Mouse (Mus musculus): Measurements from ENCODE around the gene Pglyrp2.

Pglyrp2 gene

DNA sequence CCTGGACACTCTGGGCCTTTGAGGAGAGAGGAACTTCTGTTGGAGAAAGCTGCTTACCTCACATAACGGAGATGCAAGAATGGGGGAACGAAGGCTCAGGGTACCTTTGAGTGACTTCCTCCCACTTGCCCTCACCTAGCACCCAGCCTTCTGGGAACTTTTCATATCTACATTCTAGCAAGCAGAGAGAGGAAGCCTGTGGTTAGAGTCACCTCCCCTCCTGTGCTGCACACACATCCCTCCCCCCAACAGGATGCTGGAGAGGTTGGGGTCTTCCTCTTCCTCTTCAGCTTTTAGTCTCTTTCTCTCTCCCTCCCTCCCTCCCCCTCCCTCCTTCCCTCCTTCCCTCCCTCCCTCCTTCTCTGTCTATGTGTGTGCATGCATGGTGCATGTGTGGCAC lies at the start of gene Pglyrp2:
Pglyrp2 (minus strand) TSS at position 134 of the 400 bp plus-strand sequence.
- no peak for DNase-seq (ENCODE audit: low spot score in 2 of 2)

DNA sequence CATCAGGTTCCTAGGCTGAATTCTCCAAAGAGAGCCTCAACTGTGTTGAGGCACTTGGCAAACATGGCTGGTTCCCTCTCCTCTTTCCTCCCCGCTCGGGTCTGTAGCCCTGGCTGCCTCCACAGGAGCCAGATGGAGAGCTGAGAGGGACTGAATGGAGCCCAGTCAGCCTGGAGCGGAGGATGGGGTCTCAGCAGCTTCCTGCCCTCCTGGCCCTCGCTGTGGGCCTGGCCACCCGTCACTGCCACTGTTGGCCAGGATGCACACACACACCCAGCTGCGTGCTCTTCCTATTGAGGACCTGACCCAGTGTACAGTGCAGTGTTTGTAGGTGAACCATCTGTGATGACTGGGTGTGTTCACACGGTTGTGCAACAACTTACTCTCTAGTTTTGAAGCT lies 48.2 kb upstream of the Pglyrp2 start:
- no peak for DNase-seq (ENCODE audit: low spot score in 2 of 2)

DNA sequence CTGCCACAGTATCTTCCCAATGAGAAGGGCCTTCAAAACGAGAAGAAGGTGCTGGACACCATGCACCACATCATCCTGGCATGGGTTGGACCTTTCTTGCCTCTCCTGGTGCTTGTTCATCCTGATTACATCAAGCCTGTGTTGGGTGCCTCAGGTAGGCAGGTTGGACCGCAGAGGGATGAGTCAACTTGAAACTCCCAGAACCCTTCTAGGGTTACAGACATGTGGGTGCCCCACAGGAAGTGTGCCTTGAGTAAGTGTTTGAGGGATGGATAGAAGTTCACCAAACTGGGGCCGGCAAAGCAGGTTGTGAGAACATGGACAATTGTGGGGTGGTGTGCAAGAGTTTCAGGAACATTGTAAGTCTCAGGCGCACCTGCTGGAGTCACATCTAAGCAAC lies 46.8 kb upstream of the Pglyrp2 start:
- no peak for DNase-seq (ENCODE audit: low spot score in 2 of 2)

DNA sequence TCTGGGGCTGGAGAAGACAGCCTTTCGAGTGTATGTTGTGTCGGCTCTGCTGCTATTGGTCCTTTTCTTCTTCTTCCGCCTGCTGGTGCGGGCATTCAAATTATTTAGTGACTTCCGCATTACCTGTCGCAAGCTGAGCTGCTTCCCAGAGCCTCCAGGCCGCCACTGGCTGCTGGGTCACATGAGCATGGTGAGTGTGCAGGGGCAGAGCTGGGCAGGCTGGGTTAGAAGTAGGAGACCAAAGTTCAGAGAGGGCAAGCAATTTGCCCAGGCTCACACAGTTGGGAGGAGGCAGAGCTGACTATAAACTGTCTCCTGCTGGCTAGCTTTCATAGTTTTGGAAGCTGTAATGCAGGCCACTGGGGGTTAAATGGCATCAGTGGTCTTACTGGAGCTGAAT lies 44.5 kb upstream of the Pglyrp2 start:
- no peak for DNase-seq (ENCODE audit: low spot score in 2 of 2)

DNA sequence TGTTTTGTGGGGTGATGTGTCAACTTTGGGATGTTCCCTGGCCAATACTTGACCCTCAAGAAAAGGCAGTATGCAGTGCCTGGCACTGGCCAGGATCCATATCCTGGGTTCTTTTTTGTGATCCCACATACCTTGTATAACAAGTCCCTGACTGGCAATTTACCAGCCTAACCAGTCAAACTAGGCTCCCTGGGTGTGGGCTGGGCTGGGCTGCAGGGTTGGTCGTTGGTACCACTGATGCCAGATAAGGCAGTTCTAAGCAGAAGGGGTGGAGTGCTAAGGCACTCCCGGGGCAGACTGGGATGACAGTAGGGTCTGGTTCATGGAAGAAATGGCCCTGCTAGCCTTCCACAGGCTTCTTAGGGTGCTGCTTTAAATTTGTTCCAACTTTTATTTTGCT lies 31.0 kb upstream of the Pglyrp2 start:
- no peak for DNase-seq (ENCODE audit: low spot score in 2 of 2)

DNA sequence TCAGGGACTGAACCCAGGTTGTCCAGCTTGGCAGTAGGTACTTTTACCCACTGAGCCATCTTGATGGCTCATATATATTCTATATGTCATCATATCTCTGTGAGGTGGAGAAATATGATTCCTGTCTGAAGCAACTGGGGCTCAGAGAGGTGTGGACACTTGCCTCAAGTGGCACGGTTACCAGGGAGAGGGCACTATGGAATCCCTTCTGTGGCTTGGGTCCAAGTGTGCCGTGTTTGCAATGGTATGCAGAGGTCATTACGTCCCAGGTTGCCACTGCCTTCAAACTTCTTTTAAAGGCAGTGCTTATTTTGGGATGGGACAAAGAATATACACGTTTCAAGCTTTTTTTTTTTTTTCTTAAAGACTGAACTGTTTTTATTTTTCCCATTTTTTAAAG lies 30.2 kb upstream of the Pglyrp2 start:
- DNase-seq (ENCODE audit: low spot score in 2 of 2) = no peak

DNA sequence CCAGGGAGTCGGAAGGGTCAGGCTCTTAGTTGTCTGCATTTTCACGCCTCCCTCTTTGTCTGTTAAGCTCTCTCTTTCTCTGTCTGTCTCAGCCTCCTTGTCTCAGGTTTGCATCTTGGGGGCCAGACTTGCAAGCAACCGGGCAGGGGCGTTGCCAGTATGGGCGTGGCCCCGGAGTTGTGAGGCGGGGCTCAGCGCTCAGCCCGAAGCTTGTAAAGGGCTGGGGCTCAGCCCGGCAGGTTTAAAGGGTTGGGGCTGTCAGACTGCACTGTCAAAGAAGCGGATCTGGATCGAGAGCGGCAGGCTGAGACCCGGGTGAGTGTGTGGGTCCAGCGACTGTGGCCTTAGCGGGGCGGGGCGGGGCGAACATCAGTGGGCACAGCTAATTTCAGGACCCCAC lies 28.5 kb upstream of the Pglyrp2 start, which contains the start of gene Cyp4f39:
Cyp4f39 (plus strand) TSS at position 242 of the 400 bp plus-strand sequence.
- no peak for DNase-seq (ENCODE audit: low spot score in 2 of 2)

DNA sequence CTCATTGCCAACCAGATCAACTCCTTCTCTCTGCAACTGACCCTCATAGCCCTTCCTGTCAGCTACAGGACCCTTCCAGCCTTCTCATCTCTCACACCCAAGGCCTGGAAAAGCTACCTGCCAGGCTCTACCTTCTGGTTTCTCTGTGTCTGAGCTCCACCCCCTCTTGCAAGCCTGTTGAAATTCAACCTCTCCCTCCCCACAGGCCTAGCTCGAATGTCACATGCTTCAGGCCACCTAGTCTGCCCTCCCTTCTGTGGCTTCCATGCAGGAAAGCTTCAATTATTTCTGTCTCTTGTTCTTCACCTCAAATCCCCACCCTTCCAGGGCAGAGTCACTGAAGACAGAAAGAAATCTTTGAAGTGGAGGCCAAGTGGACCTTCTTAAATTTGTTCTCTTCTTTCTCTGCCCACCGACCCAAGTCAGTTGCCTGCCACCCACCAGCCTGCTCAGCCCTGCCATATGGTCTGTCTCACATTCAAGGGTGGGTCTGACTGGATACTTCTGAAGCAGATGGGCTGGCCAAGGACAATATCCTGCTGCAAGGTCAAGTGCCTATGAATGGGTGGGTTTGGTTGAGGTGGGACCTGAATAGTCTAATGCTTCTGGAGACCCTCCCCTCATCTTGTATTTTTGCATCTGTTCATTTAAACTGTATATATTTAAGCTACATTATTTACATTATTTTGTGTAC lies 27.0 kb upstream of the Pglyrp2 start:
- no peak for DNase-seq (ENCODE audit: low spot score in 2 of 2)

DNA sequence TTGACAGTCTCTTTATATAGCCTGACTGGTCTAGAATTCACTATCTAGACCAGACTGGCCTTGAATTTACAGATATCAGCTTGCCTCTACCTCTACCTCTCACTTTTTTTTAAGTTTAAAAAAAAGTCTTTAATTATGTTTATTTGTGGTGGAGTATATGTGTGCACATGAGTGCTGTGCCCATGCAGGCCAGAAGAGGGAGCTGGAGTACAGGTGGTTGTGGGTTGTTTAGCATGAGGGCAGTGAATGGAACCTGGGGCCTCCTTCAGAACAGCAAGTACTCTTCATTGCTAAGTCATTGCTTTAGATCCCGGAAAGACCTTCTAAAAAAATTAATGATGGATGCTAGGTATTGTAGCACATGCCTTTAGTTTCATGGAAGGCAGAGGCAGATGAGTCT lies 25.1 kb upstream of the Pglyrp2 start:
- no peak for DNase-seq (ENCODE audit: low spot score in 2 of 2)

DNA sequence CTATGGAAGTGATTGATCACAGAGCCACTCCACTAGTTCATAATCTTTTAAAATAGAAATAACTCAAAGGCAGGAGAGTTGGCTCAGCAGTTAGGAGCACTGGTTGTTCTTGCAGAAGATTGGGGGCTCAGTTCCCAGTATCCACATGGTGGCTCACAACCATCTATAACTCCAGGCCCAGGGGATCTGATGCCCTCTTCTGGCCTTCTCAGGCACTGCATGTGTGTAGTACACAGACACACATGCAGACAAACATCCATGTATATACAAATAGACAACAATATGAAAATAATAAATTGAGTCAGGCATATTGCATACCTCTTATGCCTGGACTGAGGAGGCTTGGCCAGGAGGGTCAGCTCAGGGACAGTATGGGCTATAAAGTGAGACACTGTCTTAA lies 23.2 kb upstream of the Pglyrp2 start:
- DNase-seq (ENCODE audit: low spot score in 2 of 2) = no peak

DNA sequence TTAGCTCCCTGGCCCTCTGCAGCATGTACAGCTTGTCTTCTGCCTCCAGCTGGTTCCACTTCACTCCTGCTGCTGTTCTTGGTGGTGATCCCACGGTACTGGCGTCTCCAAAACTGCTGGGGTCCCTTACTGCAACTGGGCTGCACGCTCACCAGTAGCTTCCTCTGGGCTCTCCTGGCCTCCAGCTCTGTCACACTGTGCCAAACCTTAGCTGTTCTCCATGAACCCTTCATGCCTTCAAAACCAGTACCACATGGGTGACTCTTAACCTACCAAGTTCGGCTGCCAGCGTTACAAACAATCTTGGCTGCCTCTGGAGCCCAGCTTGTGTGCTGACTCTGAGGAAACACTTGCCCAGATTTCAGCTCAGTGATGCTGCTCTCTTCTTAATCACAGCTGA lies 21.0 kb upstream of the Pglyrp2 start:
- DNase-seq (ENCODE audit: low spot score in 2 of 2) = no peak

DNA sequence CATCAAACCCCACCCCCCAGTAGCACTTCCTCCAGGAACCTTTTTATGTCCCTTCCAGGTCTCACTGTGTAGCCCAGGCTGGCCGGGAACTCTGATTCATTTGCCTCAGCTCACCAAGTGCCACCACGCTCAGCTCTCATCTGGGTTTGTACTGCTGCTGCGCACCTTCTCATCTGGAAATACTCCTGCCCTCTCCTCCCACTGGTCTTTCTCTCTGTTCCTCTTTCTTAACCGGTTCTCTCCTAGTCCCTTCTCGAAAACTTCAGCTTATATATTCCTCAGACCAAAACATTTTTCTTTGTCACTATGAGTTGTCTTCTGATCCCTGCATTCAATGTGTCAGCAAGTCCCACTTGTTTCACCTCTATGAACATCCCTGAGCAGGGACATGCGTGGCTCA lies 19.3 kb upstream of the Pglyrp2 start:
- DNase-seq (ENCODE audit: low spot score in 2 of 2) = no peak

DNA sequence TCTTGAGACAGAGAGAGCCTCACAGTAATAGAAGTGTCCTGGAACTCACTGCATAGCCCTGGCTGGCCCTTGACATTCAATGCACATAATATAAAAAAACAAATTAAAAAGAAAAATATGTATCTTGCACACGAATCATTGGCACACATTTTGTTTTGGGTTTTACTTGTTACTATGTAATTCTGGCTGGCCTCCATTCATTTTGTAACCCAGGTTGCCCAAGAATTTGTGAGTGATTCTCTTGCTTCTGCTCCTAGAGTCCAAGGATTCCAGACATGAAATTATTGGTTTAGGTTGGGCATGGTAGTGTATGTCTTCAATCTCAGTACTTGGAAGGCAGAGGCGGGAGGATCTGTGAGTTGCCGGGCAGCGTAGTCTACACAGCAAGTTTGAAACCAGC lies 13.1 kb upstream of the Pglyrp2 start:
- no peak for DNase-seq (ENCODE audit: low spot score in 2 of 2)

DNA sequence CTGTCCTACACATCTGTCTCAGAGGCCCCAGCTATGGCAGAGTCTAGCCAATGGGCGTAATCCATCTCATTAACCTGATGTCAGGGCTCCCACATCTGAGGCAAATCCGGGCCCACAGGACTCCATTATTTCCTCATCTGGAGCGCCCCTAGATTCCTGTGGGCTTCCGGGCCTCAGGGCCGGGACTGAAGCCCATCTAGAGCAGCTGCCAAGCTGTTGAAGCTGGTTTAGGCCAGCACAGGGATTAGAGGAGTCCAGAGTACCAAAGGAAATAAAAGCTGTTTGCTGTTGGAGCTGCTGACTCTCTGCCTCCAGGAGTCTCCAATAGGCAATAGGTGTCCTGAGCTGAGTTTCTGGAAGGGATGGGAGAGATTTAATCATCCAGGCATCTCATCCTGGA lies 11.2 kb upstream of the Pglyrp2 start:
- no peak for DNase-seq (ENCODE audit: low spot score in 2 of 2)

DNA sequence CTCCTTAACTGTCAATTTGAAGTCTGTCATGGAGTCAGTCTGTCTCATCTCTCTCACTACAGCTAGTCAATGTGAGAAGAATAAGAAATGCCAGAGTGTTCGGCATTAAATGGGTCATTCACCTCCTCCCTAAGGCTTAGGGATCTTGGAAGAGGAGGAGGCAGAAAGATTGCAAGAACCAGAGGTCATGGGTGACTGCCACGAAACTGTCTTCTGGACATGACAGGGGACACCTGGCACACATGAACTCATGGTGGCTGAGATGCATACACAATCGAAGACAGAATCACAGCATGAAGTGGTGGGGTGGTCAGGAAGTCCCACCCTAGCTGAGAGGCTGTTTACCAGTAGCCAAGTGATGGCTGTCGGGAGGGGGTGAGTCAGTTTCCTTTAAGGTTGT lies 10.4 kb upstream of the Pglyrp2 start:
- no peak for DNase-seq (ENCODE audit: low spot score in 2 of 2)

DNA sequence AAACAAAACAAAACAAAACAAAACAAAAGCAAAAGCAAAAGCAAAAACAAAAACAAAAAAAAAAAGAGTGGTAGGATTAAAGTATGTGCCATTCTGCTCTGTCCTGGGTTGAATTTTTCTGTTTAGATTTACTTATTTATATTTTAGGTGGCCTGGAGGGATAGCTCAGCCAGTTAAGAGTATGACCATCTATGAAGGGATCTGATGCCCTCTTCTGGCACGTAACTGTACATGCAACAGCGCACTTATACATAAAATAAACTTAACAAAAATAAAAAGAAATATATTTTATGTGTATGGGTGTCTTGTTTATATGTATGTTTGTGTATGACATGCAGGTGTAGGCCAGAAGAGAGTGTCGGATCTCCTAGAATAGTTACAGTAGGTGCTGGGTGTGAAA lies 8.0 kb upstream of the Pglyrp2 start:
- DNase-seq (ENCODE audit: low spot score in 2 of 2) = no peak

DNA sequence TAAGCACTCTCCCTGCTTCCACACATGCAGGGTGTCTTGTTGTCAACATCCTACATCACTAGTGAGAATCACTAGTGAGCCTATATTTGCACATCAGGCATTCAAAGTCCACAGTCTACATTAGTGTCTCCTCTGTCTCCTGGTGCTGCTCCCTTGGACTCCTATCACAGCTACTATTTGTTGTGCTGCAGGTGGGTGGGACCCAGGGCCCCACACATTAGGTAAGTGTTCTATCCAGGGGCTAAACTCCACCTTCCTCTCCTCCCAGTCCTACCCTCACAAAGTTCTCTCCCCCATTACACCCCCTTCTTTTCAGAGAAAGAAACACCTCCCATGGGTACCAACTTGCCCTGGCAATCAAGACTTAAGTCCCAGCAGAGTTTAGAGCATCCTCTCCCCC lies 2.6 kb upstream of the Pglyrp2 start:
- DNase-seq (ENCODE audit: low spot score in 2 of 2) = no peak

DNA sequence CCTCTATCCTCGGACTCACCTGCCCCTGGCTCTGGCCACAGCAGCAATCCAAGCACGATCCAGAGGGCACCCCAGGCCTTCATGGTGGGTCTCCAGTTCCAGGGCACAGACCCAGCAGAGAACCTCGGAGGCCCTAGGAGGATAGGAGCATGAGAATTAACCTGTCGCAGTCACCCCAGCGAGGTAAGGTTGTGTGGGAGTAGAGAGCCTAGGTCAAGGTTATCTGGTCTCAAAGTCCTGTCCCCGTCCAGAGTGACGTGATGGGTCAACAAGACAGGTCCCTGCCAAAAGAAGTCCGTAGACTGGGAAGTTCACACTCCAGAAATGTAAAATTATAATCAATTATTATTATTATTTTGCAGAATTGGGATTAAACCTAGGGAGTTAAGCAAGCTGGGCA lies 3.2 kb downstream of the Pglyrp2 start:
- no peak for DNase-seq (ENCODE audit: low spot score in 2 of 2)

DNA sequence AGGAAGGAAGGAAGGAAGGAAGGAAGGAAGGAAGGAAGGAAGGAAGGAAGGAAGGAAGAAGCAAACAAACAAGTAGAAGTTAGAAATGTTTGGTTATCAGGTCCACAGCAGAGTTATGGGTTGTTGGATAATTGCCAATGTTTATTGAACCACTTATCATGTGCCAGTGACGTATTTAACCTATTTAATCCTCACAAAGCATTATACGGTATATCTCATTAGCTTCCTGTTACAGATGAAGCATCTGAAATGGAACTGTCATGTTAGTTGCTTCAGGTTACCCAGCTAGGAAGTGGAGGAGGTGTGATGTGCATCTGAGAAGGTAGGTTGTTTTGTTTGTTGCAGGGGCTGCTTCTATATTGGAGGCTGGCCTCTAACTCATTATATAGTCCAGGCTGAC lies 4.0 kb downstream of the Pglyrp2 start:
- DNase-seq (ENCODE audit: low spot score in 2 of 2) = no peak

DNA sequence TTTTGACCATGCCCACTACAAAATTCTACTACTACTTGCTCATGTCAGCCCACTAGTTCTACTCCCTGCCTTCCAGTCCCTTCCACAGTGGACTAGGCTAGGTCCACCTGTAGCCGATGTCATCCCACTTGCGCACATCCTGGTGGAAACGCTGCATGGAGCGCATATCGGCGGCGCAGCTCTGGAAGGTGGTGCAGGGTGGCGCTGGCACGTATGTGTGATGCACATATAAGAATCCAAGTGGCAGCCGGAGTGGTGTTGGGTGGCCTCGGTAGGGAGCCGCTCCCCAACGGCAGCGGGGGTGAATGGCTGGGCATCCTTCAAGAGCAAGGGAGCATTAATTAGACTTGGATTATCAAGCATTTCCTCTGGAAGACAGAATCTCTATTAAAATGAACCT lies 7.2 kb downstream of the Pglyrp2 start:
- no peak for DNase-seq (ENCODE audit: low spot score in 2 of 2)

DNA sequence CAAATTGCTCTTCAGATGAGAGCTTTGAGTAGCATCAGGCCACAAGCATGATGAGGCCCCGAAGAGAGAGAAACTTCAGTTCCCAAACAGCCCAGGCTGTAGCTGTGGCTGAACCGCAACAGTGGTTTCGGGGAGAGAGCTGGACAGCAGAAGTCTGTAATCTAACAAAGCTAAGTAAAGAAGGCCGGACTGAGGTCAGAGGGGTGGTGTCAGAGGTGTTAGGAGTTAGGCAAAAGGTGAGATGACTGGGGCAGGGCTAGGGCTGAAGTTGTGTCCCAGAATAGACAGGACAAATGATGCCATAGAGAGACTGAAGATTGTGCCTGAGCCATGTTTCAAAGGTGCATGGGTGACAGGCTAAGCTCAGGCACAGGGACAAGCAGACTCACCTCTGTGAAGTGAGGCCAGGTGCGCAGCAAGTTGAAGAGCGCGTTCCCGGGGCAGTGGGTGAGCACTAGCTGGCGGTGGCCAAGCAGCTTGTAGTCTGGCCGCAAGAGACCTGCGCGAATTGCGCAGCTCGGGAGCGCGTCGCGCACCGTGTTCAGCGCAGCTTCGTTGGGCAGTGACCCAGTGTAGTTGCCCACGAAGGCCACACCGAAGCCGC lies 8.4 kb downstream of the Pglyrp2 start:
- DNase-seq (ENCODE audit: low spot score in 2 of 2) = no peak

DNA sequence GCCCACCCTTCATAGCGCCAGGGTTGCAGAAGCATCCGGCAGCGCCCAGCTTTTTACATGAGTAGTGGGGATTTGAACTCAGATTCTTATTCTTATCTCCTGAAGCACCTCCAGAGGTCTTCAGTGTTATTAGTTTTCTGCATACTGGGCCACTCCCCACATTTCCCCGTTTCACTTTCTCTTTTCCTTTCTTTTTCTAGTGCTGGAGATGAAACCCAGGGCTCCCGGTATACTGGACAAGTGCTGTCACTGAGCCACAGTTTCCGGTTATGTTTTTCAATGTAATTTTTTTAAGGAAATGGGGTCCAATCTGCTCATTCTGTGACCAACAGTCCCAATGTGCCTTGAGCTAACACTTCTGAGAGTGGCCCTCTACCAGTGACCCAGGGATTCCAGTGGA lies 12.1 kb downstream of the Pglyrp2 start:
- no peak for DNase-seq (ENCODE audit: low spot score in 2 of 2)

DNA sequence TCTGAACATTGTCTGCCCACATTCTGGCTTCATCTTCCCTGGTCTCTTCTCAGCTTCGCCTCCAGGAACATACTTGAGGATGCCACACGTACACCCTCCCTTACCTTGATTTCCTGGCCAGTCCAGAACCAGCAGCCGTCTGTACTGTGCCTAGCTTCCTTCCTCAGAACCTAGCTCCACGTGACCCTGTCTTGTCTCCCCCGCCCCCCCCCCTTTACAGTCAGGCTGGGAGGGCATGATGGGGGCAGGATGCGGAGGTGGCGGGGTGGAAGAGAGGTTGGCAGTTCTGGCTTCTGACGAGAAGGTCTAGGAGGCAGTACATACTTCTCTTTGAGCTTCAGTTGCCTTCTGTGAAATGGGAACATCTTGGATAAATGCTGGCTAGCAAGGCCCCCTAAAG lies 20.6 kb downstream of the Pglyrp2 start, which contains the start of gene Rasal3:
Rasal3 (minus strand) TSS at position 167 of the 400 bp plus-strand sequence.
- no peak for DNase-seq (ENCODE audit: low spot score in 2 of 2)

DNA sequence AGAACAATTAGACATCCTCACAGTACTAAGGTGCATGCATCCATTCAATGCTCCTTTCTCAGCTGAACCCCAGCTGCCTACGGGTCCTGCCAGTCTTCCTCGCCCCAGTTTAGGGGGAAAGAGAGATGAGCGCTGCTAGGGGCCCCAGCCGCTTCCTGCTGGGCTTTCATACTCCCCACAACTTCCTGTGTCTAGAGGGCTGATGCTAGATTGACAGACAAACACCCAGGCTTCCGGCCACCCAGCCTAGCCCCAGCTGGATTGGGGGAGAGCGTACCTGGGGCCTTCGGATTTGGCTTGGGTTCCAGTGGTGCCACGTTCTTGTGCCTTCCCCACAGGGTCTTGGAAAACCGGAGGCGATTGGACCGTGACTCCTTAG lies 21.2 kb downstream of the Pglyrp2 start:
- no peak for DNase-seq (ENCODE audit: low spot score in 2 of 2)
